Mouse (Mus musculus): ENCODE data around the gene Pip4k2a. TPM values are rescaled to one million over a fixed set of nuclear protein-coding genes. Genes with fewer than 3 reads are reported as not detected.

Gene Pip4k2a
- polyA plus RNA-seq, 1 experiment from 2014 or later, result 12.5 TPM

- Histone ChIP-seq H3K27ac (replicated peaks) (no peak overlapping the region), H3K27me3 (no peaks in the 10 kb centered on the region), H3K36me3 (no peaks in the 10 kb centered on the region), H3K4me1 (replicated peaks) (no peaks in the 10 kb centered on the region), H3K4me2 (no peak overlapping the region), H3K9ac (no peak overlapping the region), H3K9me3 (no peaks in the 10 kb centered on the region), H3K4me3 (no peak overlapping the region)
- ATAC-seq (ENCODE audit: low FRiP score, low read depth), result no peak
- WGBS, result 38% methylated on average over 7 of the region's 7 CpGs
Observed at GRCm38 (mm10) chr2:18960376-18960973, 37.5 kb downstream of the Pip4k2a start.

GRCm38 (mm10) chr2:18959558-18959957 lies 38.4 kb downstream of the Pip4k2a start:
- Histone ChIP-seq H3K27ac (replicated peaks) (no peak overlapping the region), H3K4me2 (no peak overlapping the region), H3K27me3 (no peaks in the 10 kb centered on the region), H3K36me3 (no peaks in the 10 kb centered on the region), H3K4me1 (replicated peaks) (no peaks in the 10 kb centered on the region), H3K9ac (no peak overlapping the region), H3K4me3 (no peak overlapping the region), H3K9me3 (no peaks in the 10 kb centered on the region)
- whole genome bisulfite sequencing, result 91% methylated on average over 5 of the region's 5 CpGs
- ATAC-seq (ENCODE audit: low FRiP score, low read depth), result no peak

GRCm38 (mm10) chr2:18959008-18959407 lies 38.9 kb downstream of the Pip4k2a start:
- Histone ChIP-seq H3K4me2 (no peak overlapping the region), H3K9ac (no peak overlapping the region), H3K27ac (replicated peaks) (no peak overlapping the region), H3K4me1 (replicated peaks) (no peaks in the 10 kb centered on the region), H3K27me3 (no peaks in the 10 kb centered on the region), H3K36me3 (no peaks in the 10 kb centered on the region), H3K4me3 (no peak overlapping the region), H3K9me3 (no peaks in the 10 kb centered on the region)
- ATAC-seq (ENCODE audit: low FRiP score, low read depth), result no peak
- WGBS, result 93% methylated on average over 6 of the region's 6 CpGs

- Histone ChIP-seq H3K4me3 (no peak overlapping the region), H3K4me1 (replicated peaks) (no peaks in the 10 kb centered on the region), H3K36me3 (no peaks in the 10 kb centered on the region), H3K27me3 (no peaks in the 10 kb centered on the region), H3K9ac (no peak overlapping the region), H3K9me3 (no peaks in the 10 kb centered on the region), H3K4me2 (no peak overlapping the region), H3K27ac (replicated peaks) (no peak overlapping the region)
- ATAC-seq (ENCODE audit: low FRiP score, low read depth), result no peak
- 93% methylated on average over 5 of the region's 5 CpGs for WGBS
Observed at GRCm38 (mm10) chr2:18958501-18958900, 39.4 kb downstream of the Pip4k2a start.

- H3K4me2 ChIP-seq, result no peak overlapping the region
- no peak overlapping the region for H3K9ac ChIP-seq
- no peaks in the 10 kb centered on the region for H3K4me1 ChIP-seq (replicated peaks)
- ATAC-seq (ENCODE audit: low FRiP score, low read depth), result no peak
- no peak overlapping the region for H3K27ac ChIP-seq (replicated peaks)
- H3K36me3 ChIP-seq, result no peaks in the 10 kb centered on the region
- 80% methylated on average over 9 of the region's 9 CpGs for WGBS
- H3K27me3 ChIP-seq, result no peaks in the 10 kb centered on the region
- H3K4me3 ChIP-seq, result no peak overlapping the region
- no peaks in the 10 kb centered on the region for H3K9me3 ChIP-seq
Observed at GRCm38 (mm10) chr2:18958044-18958443, 39.9 kb downstream of the Pip4k2a start.

- Histone ChIP-seq H3K4me3 (no peak overlapping the region), H3K4me1 (replicated peaks) (no peaks in the 10 kb centered on the region), H3K27ac (replicated peaks) (no peak overlapping the region), H3K36me3 (no peaks in the 10 kb centered on the region), H3K9ac (no peak overlapping the region), H3K4me2 (no peak overlapping the region), H3K9me3 (no peaks in the 10 kb centered on the region), H3K27me3 (no peaks in the 10 kb centered on the region)
- no peak for ATAC-seq (ENCODE audit: low FRiP score, low read depth)
- 93% methylated on average over 7 of the region's 7 CpGs for WGBS
Observed at GRCm38 (mm10) chr2:18957459-18957858, 40.5 kb downstream of the Pip4k2a start.

GRCm38 (mm10) chr2:18956945-18957344 lies 41.0 kb downstream of the Pip4k2a start:
- H3K27me3 ChIP-seq, result no peaks in the 10 kb centered on the region
- no peaks in the 10 kb centered on the region for H3K9me3 ChIP-seq
- no peaks in the 10 kb centered on the region for H3K36me3 ChIP-seq
- no peak for ATAC-seq (ENCODE audit: low FRiP score, low read depth)
- 58% methylated on average over 7 of the region's 7 CpGs for WGBS
- H3K27ac ChIP-seq (replicated peaks), result no peak overlapping the region
- no peak overlapping the region for H3K9ac ChIP-seq
- no peak overlapping the region for H3K4me3 ChIP-seq
- no peaks in the 10 kb centered on the region for H3K4me1 ChIP-seq (replicated peaks)
- no peak overlapping the region for H3K4me2 ChIP-seq

GRCm38 (mm10) chr2:18956424-18956823 lies 41.5 kb downstream of the Pip4k2a start:
- ATAC-seq (ENCODE audit: low FRiP score, low read depth), result no peak
- H3K27ac ChIP-seq (replicated peaks), result no peak overlapping the region

GRCm38 (mm10) chr2:18955671-18956070 lies 42.3 kb downstream of the Pip4k2a start:
- Histone ChIP-seq H3K4me2 (no peak overlapping the region), H3K4me3 (no peak overlapping the region), H3K27me3 (no peaks in the 10 kb centered on the region), H3K36me3 (no peaks in the 10 kb centered on the region), H3K9ac (no peak overlapping the region), H3K27ac (replicated peaks) (no peak overlapping the region), H3K9me3 (no peaks in the 10 kb centered on the region), H3K4me1 (replicated peaks) (no peaks in the 10 kb centered on the region)
- 91% methylated on average over 13 of the region's 13 CpGs for WGBS
- ATAC-seq (ENCODE audit: low FRiP score, low read depth), result no peak

More at GRCm38 (mm10) chr2:18956424-18956823, 41.5 kb downstream of the Pip4k2a start:
- WGBS, result 92% methylated on average over 3 of the region's 3 CpGs
- Histone ChIP-seq H3K27me3 (no peaks in the 10 kb centered on the region), H3K4me1 (replicated peaks) (no peaks in the 10 kb centered on the region), H3K4me2 (no peak overlapping the region), H3K36me3 (no peaks in the 10 kb centered on the region), H3K9ac (no peak overlapping the region), H3K4me3 (no peak overlapping the region), H3K9me3 (no peaks in the 10 kb centered on the region)

GRCm38 (mm10) chr2:18955022-18955421 lies 42.9 kb downstream of the Pip4k2a start:
- Histone ChIP-seq H3K4me3 (no peak overlapping the region), H3K4me2 (no peak overlapping the region), H3K4me1 (replicated peaks) (no peaks in the 10 kb centered on the region), H3K27ac (replicated peaks) (no peak overlapping the region), H3K27me3 (no peaks in the 10 kb centered on the region), H3K9ac (no peak overlapping the region), H3K9me3 (no peaks in the 10 kb centered on the region), H3K36me3 (no peaks in the 10 kb centered on the region)
- 41% methylated on average over 4 of the region's 4 CpGs for WGBS
- no peak for ATAC-seq (ENCODE audit: low FRiP score, low read depth)

- Histone ChIP-seq H3K27ac (replicated peaks) (no peak overlapping the region), H3K4me2 (no peak overlapping the region), H3K9me3 (no peaks in the 10 kb centered on the region), H3K27me3 (no peaks in the 10 kb centered on the region), H3K36me3 (no peaks in the 10 kb centered on the region), H3K4me3 (no peak overlapping the region), H3K4me1 (replicated peaks) (no peaks in the 10 kb centered on the region), H3K9ac (no peak overlapping the region)
- ATAC-seq (ENCODE audit: low FRiP score, low read depth), result no peak
- 77% methylated on average over 4 of the region's 4 CpGs for WGBS
Observed at GRCm38 (mm10) chr2:18954422-18954821, 43.5 kb downstream of the Pip4k2a start.

- Histone ChIP-seq H3K36me3 (no peaks in the 10 kb centered on the region), H3K27me3 (no peaks in the 10 kb centered on the region), H3K4me1 (replicated peaks) (0 out of 2 replicates have a peak, but pooled peaks cover 3% of the 10 kb centered on the region), H3K9ac (no peak overlapping the region), H3K27ac (replicated peaks) (no peak overlapping the region), H3K4me2 (no peak overlapping the region), H3K9me3 (no peaks in the 10 kb centered on the region), H3K4me3 (no peak overlapping the region)
- ATAC-seq (ENCODE audit: low FRiP score, low read depth), result no peak
- 77% methylated on average over 7 of the region's 7 CpGs for WGBS
Observed at GRCm38 (mm10) chr2:18952102-18952673, 45.7 kb downstream of the Pip4k2a start.

GRCm38 (mm10) chr2:18950758-18951157 lies 47.2 kb downstream of the Pip4k2a start:
- H3K36me3 ChIP-seq, result no peaks in the 10 kb centered on the region
- no peak for ATAC-seq (ENCODE audit: low FRiP score, low read depth)
- no peak overlapping the region for H3K9ac ChIP-seq

More at GRCm38 (mm10) chr2:18950758-18951157, 47.2 kb downstream of the Pip4k2a start:
- 0 out of 2 replicates have a peak, but pooled peaks cover 3% of the 10 kb centered on the region for H3K4me1 ChIP-seq (replicated peaks)
- H3K27me3 ChIP-seq, result no peaks in the 10 kb centered on the region
- no peak overlapping the region for H3K4me3 ChIP-seq
- WGBS, result 79% methylated on average over 2 of the region's 2 CpGs
- no peaks in the 10 kb centered on the region for H3K9me3 ChIP-seq
- H3K27ac ChIP-seq (replicated peaks), result no peak overlapping the region
- no peak overlapping the region for H3K4me2 ChIP-seq

Measured in hindbrain, embryonic 15.5 days (tissue).